Mouse (Mus musculus) MEL (cell line): ENCODE measurements around the gene Kantr. TPM values are rescaled to one million over a fixed set of nuclear protein-coding genes. Genes with fewer than 3 reads are reported as not detected.

ENCODE experiments used
- DNase-seq: peaks from one replicate; pipeline ENCODE4 v3.0.0; 2011; ENCODE audit warnings: low read depth, low spot score
- H3K27ac ChIP-seq: 2 replicates; pipeline ENCODE4 v1.5.1; 2012; ENCODE audit warnings: low read depth, mild to moderate bottlenecking, control low read depth, low read length, moderate library complexity; ENCODE audit not compliant: control insufficient read depth
- H3K27me3 ChIP-seq, 2 experiments: fragments of 150-350 bp in 1 of 2; sonication (generic) in 1 of 2; 2 replicates each; pipeline ENCODE4 v1.6.1; 2012; ENCODE audit warnings: low read length in 2 of 2, mild to moderate bottlenecking in 2 of 2, improper control_type of control experiment in 1 of 2, moderate library complexity in 1 of 2; ENCODE audit not compliant: insufficient read depth in 2 of 2, control insufficient read depth in 1 of 2
- H3K36me3 ChIP-seq, 2 experiments: 2 replicates each; pipeline ENCODE4 v1.6.1; 2012 to 2014; ENCODE audit warnings: low read length in 2 of 2, improper control_type of control experiment in 1 of 2, inconsistent platforms in 1 of 2, mild to moderate bottlenecking in 1 of 2; ENCODE audit not compliant: insufficient read depth in 2 of 2, control insufficient read depth in 1 of 2
- H3K4me1 ChIP-seq, 2 experiments: fragments of 150-350 bp in 1 of 2; sonication (generic) in 1 of 2; 2 replicates each; pipeline ENCODE4 v1.6.1; 2012; ENCODE audit warnings: low read length in 2 of 2, improper control_type of control experiment in 1 of 2, mild to moderate bottlenecking in 1 of 2; ENCODE audit not compliant: insufficient read depth in 2 of 2, control insufficient read depth in 1 of 2
- H3K4me3 ChIP-seq, 2 experiments: fragments of 150-350 bp in 1 of 2; sonication (generic) in 1 of 2; 2 replicates each; pipeline ENCODE4 v1.5.1; 2012; ENCODE audit warnings: low read depth in 2 of 2, low read length in 2 of 2, mild to moderate bottlenecking in 2 of 2, moderate library complexity in 2 of 2, control low read depth in 1 of 2, improper control_type of control experiment in 1 of 2; ENCODE audit not compliant: control insufficient read depth in 1 of 2, insufficient read depth in 1 of 2
- H3K79me2 ChIP-seq: 2 replicates; pipeline ENCODE4 v1.6.1; 2012; ENCODE audit warnings: mild to moderate bottlenecking, low read length, moderate library complexity; ENCODE audit not compliant: control insufficient read depth, poor library complexity, insufficient read depth
- H3K9ac ChIP-seq: 2 replicates; pipeline ENCODE4 v1.6.1; 2012; ENCODE audit warnings: low read depth, mild to moderate bottlenecking, control low read depth, low read length, moderate library complexity; ENCODE audit not compliant: control insufficient read depth, poor library complexity, severe bottlenecking
- H3K9me3 ChIP-seq: fragments of 150-350 bp; sonication (generic); replicated peaks from 2 replicates; pipeline ENCODE4 v1.6.1; 2012; ENCODE audit warnings: mild to moderate bottlenecking, low read length, improper control_type of control experiment, moderate library complexity; ENCODE audit not compliant: insufficient read depth
- BHLHE40 ChIP-seq: IDR thresholded peaks from 2 replicates; pipeline ENCODE4 v1.6.1; 2012; ENCODE audit warnings: low read depth, mild to moderate bottlenecking, inconsistent platforms, low read length, improper control_type of control experiment, borderline replicate concordance
- CTCF ChIP-seq, 3 experiments: IDR thresholded peaks in 2 of 3; conservative IDR thresholded peaks in 1 of 3; 2 replicates each; pipeline ENCODE4 v1.5.1; 2011 to 2012; ENCODE audit warnings: low read length in 3 of 3, low read depth in 2 of 3, mild to moderate bottlenecking in 2 of 3, improper control_type of control experiment in 1 of 3, inconsistent platforms in 1 of 3, mixed read lengths in 1 of 3, moderate library complexity in 1 of 3; ENCODE audit not compliant: control insufficient read depth in 1 of 3, insufficient read depth in 1 of 3, poor library complexity in 1 of 3, severe bottlenecking in 1 of 3
- E2F4 ChIP-seq: IDR thresholded peaks from 2 replicates; pipeline ENCODE4 v1.6.1; 2011; ENCODE audit warnings: low read depth, low read length, improper control_type of control experiment, borderline replicate concordance
- ETS1 ChIP-seq: IDR thresholded peaks from 2 replicates; pipeline ENCODE4 v1.6.1; 2012; ENCODE audit warnings: low read depth, mild to moderate bottlenecking, inconsistent platforms, low read length, improper control_type of control experiment, moderate library complexity
- HCFC1 ChIP-seq: IDR thresholded peaks from 2 replicates; pipeline ENCODE4 v1.6.1; 2012; ENCODE audit warnings: low read depth, mild to moderate bottlenecking, inconsistent platforms, low read length, improper control_type of control experiment, moderate library complexity
- JUND ChIP-seq: IDR thresholded peaks from 2 replicates; pipeline ENCODE4 v1.6.1; 2011; ENCODE audit warnings: low read depth, mild to moderate bottlenecking, improper control_type of control experiment, low read length
- MAFK ChIP-seq: IDR thresholded peaks from 2 replicates; pipeline ENCODE4 v1.6.1; 2011; ENCODE audit warnings: low read depth, mild to moderate bottlenecking, low read length, improper control_type of control experiment, borderline replicate concordance
- MAZ ChIP-seq: IDR thresholded peaks from 2 replicates; pipeline ENCODE4 v1.6.1; 2012; ENCODE audit warnings: low read depth, mild to moderate bottlenecking, inconsistent platforms, low read length, improper control_type of control experiment
- MEF2A ChIP-seq: IDR thresholded peaks from 2 replicates; pipeline ENCODE4 v1.6.1; 2014; ENCODE audit warnings: low read depth, mild to moderate bottlenecking, inconsistent platforms, low read length, improper control_type of control experiment; ENCODE audit not compliant: poor library complexity, insufficient replicate concordance, severe bottlenecking; ENCODE audit errors: extremely low read depth
- MXI1 ChIP-seq: IDR thresholded peaks from 2 replicates; pipeline ENCODE4 v1.6.1; 2011; ENCODE audit warnings: mild to moderate bottlenecking, low read depth, low read length, improper control_type of control experiment
- MYB ChIP-seq: IDR thresholded peaks from 2 replicates; pipeline ENCODE4 v1.6.1; 2011; ENCODE audit warnings: mild to moderate bottlenecking, low read depth, low read length, improper control_type of control experiment
- NELFE ChIP-seq: IDR thresholded peaks from 2 replicates; pipeline ENCODE4 v1.6.1; 2011; ENCODE audit warnings: low read depth, low read length, improper control_type of control experiment
- NRF1 ChIP-seq: IDR thresholded peaks from 2 replicates; pipeline ENCODE4 v1.6.1; 2014; ENCODE audit warnings: low read depth, mild to moderate bottlenecking, inconsistent platforms, low read length, improper control_type of control experiment, moderate library complexity; ENCODE audit not compliant: poor library complexity, insufficient read depth, severe bottlenecking
- POLR2AphosphoS2 ChIP-seq: IDR thresholded peaks from 2 replicates; pipeline ENCODE4 v1.6.1; 2011; ENCODE audit warnings: low read length, improper control_type of control experiment
- RAD21 ChIP-seq: IDR thresholded peaks from 2 replicates; pipeline ENCODE4 v1.6.1; 2011; ENCODE audit warnings: mild to moderate bottlenecking, low read depth, low read length, improper control_type of control experiment
- RCOR1 ChIP-seq: IDR thresholded peaks from 2 replicates; pipeline ENCODE4 v1.6.1; 2012; ENCODE audit warnings: low read depth, mild to moderate bottlenecking, inconsistent platforms, low read length, improper control_type of control experiment
- SIN3A ChIP-seq: IDR thresholded peaks from 2 replicates; pipeline ENCODE4 v1.6.1; 2012; ENCODE audit warnings: low read length, improper control_type of control experiment, inconsistent platforms
- SMC3 ChIP-seq: IDR thresholded peaks from 2 replicates; pipeline ENCODE4 v1.6.1; 2011; ENCODE audit warnings: low read depth, low read length, improper control_type of control experiment
- TCF12 ChIP-seq: IDR thresholded peaks from 2 replicates; pipeline ENCODE4 v1.6.1; 2014; ENCODE audit warnings: low read depth, mild to moderate bottlenecking, inconsistent platforms, low read length, improper control_type of control experiment, moderate library complexity
- UBTF ChIP-seq: IDR thresholded peaks from 2 replicates; pipeline ENCODE4 v1.6.1; 2012; ENCODE audit warnings: low read depth, mild to moderate bottlenecking, inconsistent platforms, low read length, improper control_type of control experiment, moderate library complexity, borderline replicate concordance; ENCODE audit not compliant: insufficient read depth
- USF1 ChIP-seq: IDR thresholded peaks from 2 replicates; pipeline ENCODE4 v1.6.1; 2014; ENCODE audit warnings: low read depth, mild to moderate bottlenecking, inconsistent platforms, low read length, improper control_type of control experiment, moderate library complexity
- ZC3H11A ChIP-seq: IDR thresholded peaks from 2 replicates; pipeline ENCODE4 v1.6.1; 2012; ENCODE audit warnings: low read depth, mild to moderate bottlenecking, inconsistent platforms, low read length, improper control_type of control experiment
- ZMIZ1 ChIP-seq: IDR thresholded peaks from 2 replicates; pipeline ENCODE4 v1.6.1; 2012; ENCODE audit warnings: low read depth, mild to moderate bottlenecking, inconsistent platforms, low read length, improper control_type of control experiment, moderate library complexity
- ZNF384 ChIP-seq: IDR thresholded peaks from 2 replicates; pipeline ENCODE4 v1.6.1; 2012; ENCODE audit warnings: low read depth, mild to moderate bottlenecking, inconsistent platforms, low read length, improper control_type of control experiment
- polyA plus RNA-seq, 2 experiments: library from polyadenylated mRNA; stranded (reverse) in 1 of 2; unstranded in 1 of 2; fragments of >175 nt in 1 of 2; fragments of >200 nt in 1 of 2; gene quantifications; 2 replicates each; pipeline versions ENCODE4 v1.2.1 to v1.2.4; 2012; ENCODE audit warnings: low replicate concordance in 2 of 2, low read depth in 1 of 2; ENCODE audit not compliant: insufficient read length in 2 of 2, insufficient read depth in 1 of 2, missing spikeins in 1 of 2
- total RNA-seq: library from RNA; depleted of rRNA; stranded (reverse); fragments of 300-350 nt; gene quantifications from 2 replicates; pipeline ENCODE4 v1.2.3, GENCODE M21; 2012

Gene Kantr
- total and polyA plus RNA-seq, 3 experiments = 1.6 to 3.9 TPM; not detected in 1

DNA sequence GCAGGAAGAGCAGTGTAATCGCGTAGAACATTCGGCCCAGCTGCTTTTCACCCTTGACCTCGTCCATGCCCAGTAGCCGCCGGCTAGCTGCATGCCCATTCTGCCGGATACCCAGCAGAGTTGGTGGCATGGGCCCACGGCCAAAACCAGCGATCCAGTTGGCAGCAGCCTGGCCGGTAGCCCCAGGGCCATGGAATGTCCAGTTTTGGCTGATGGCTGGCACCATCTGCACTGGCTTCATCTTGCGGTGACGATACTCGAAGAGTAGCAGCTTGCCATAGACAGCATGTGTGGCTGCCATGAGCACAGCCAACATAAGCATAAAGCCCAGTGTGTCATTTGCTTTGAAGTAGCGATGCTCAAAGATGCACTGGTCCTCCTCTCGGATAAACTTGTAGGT lies 19.3 kb upstream of the Kantr start:
- H3K4me1 ChIP-seq = peaks cover 0 to 3% of the 10 kb centered on the region in 2 experiments; a peak in 3 of 4 replicates
- H3K36me3 ChIP-seq = peaks cover 0 to 3% of the 10 kb centered on the region in 2 experiments; a peak in 1 of 4 replicates
- DNase-seq = no peak
- TF ChIP-seq USF1 = no peak
- peaks cover 3% of the 10 kb centered on the region; the same call in 1 of the 2 replicates for H3K79me2 ChIP-seq
- no peaks in the 10 kb centered on the region; a peak in 1 of 4 replicates for H3K27me3 ChIP-seq
- no peak overlapping the region for H3K9ac ChIP-seq
- H3K4me3 ChIP-seq = no peak overlapping the region
- no peaks in the 10 kb centered on the region for H3K9me3 ChIP-seq
- no peak overlapping the region for H3K27ac ChIP-seq

DNA sequence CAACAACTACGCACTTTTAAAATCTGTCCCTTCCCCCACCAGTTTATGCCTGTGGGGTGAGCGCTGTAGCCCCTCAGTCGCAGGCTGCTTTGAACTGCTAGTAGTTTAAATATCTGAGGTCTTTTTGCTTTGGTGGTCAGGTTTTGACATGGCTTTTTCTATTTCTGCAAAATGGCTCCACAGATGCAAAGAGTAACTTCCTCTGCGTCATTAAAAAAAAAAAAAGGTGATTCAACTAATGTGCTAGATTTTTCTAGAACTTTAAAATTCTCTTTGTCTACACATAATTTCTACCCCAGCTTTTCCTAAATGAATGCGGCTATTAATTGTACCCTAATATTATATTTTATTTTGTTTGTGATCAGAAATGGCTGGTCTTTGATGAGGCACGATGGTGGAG lies 15.6 kb upstream of the Kantr start:
- TF ChIP-seq ZNF384 (peak; percentile 88), NELFE (no peak), ZMIZ1 (no peak), ETS1 (no peak), RCOR1 (no peak)
- H3K9me3 ChIP-seq = no peaks in the 10 kb centered on the region
- peaks cover 0 to 3% of the 10 kb centered on the region in 2 experiments; a peak in 2 of 4 replicates for H3K36me3 ChIP-seq
- H3K79me2 ChIP-seq = peaks cover 3% of the 10 kb centered on the region
- peak overlapping the region; percentile 62 to 80 for H3K4me3 ChIP-seq
- peak overlapping the region; percentile 71 for H3K27ac ChIP-seq
- no peak for DNase-seq
- H3K9ac ChIP-seq = peak overlapping the region; percentile 64
- H3K27me3 ChIP-seq = no peaks in the 10 kb centered on the region
- peaks cover 0 to 9% of the 10 kb centered on the region in 2 experiments; a peak in 2 of 4 replicates for H3K4me1 ChIP-seq

DNA sequence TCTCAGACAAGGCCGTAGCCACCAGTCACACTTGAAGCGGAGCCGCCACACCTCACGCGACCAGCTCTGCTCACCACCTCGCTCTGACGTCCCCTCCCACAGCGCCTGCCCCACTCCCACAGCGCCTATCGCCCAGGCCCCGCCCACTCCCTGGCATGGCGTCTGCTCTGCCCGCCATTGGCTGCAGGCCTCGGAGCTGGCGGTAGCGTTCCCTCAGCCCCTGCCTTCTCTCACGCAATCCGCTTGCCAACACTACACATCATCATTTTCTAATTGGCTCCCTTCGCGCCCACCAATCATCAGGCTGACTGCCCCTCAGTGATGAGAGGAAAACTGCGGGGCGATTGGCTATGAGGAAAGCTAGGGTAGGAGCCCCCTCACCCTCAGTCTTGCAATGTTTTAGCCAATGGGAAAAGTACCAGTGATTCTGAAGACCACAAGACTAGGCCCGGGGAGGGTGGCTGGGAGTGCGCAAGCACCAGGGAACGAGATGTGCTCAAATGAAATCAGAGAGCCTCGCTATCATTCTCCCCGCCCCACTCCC lies 15.1 kb upstream of the Kantr start, which contains the start of gene Tspyl2:
Tspyl2 (minus strand) TSS at position 68 of the 544 bp plus-strand sequence.
- Histone ChIP-seq H3K4me1 (peaks cover 0 to 9% of the 10 kb centered on the region in 2 experiments; a peak in 2 of 4 replicates), H3K36me3 (peaks cover 0 to 3% of the 10 kb centered on the region in 2 experiments; a peak in 2 of 4 replicates), H3K27ac (peak within 1 kb of the TSS; percentile 71), H3K27me3 (no peaks in the 10 kb centered on the region), H3K9me3 (no peaks in the 10 kb centered on the region), H3K9ac (peak within 1 kb of the TSS; percentile 82), H3K4me3 (peak within 1 kb of the TSS; percentile 72 to 80), H3K79me2 (peaks cover 3% of the 10 kb centered on the region)
- peak; percentile 99 for DNase-seq
- TF ChIP-seq MEF2A (no peak), UBTF (no peak), BHLHE40 (peak; percentile 80; the same call in 1 of the 2 replicates), ZNF384 (no peak), SIN3A (0 out of 2 replicates have a peak, but pooled peaks have one; percentile 35), E2F4 (no peak), CTCF (IDR thresholded peaks at IDR 0.05 in 2 of 3, conservative IDR thresholded peaks at IDR 0.05 in 1 of 3; ENCODE audit: control insufficient read depth in 1 of 3, insufficient read depth in 1 of 3, low read depth in 2 of 3, low read length in 3 of 3, poor library complexity in 1 of 3, severe bottlenecking in 1 of 3) (no peak), MYB (no peak), ZC3H11A (no peak), MXI1 (peak; percentile 75), MAZ (peak; percentile 60), POLR2AphosphoS2 (peak; percentile 71), HCFC1 (peak; percentile 90), RAD21 (no peak), MAFK (no peak), TCF12 (peak; percentile 36; the same call in 1 of the 2 replicates), ETS1 (0 out of 2 replicates have a peak, but pooled peaks have one; percentile 4), NRF1 (peak; percentile 65), JUND (no peak), SMC3 (no peak), USF1 (no peak), RCOR1 (0 out of 2 replicates have a peak, but pooled peaks have one; percentile 29)
